Mouse (Mus musculus) gastrocnemius, adult 8-10 months (tissue): ENCODE results near the gene Zfp365. TPM values are rescaled to one million over a fixed set of nuclear protein-coding genes. Genes with fewer than 3 reads are reported as not detected.
A peak's percentile ranks its signal among the peaks of the same experiment; 100 is the strongest.

ENCODE experiments used
- DNase-seq, 2 experiments: peaks; one replicate each; pipeline ENCODE4 v3.0.0; 2022; ENCODE audit warnings: low spot score in 2 of 2
- total RNA-seq, 4 experiments: library from RNA; stranded (reverse); gene quantifications; 2 replicates each; pipeline ENCODE4 v1.2.4; 2022

Gene Zfp365
- total RNA-seq, 4 experiments from 2014 or later = 0.22 to 0.48 (median 0.27) TPM

GRCm38 (mm10) chr10:67903387-67903786, 9.1 kb downstream of the Zfp365 start:
- no peak for DNase-seq

- no peak for DNase-seq
Observed at GRCm38 (mm10) chr10:67901179-67901578, 11.3 kb downstream of the Zfp365 start.

DNA sequence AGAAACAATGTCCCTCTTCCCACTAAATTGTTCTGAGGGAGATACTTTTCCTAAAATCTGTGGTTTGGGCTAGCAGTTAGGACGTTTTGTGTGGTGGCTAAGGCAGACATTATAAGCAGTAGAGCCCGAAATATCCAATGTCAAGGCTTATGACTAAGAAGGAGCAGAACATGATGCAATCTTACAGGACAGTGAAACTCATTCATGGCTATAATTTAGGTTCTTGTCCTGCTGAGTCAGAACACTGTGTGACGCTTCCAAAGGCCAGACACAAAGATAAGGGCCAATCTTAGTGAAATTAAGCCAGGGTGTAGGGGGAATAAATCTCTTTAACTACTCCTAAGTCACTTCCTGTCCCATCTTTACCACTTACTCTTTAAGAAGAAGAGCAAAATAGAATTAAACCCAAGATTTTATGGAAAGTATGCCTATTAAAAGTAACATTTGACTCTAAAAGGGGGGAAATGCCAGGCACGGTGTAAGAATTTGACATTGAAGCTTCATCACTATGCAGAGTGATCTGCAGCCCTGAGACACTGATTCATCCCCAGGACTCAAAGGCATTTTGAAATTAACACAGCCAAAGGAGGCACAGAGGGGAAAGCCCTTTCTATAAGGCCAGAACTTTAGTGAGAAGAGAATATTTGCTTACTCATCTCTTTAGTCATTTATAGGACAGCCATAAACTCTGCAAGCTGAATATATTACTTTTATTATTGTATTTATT, 13.3 kb downstream of the Zfp365 start:
- no peak for DNase-seq

GRCm38 (mm10) chr10:67898355-67898935, 14.0 kb downstream of the Zfp365 start:
- no peak for DNase-seq

GRCm38 (mm10) chr10:67897281-67897680, 15.2 kb downstream of the Zfp365 start:
- DNase-seq = no peak

DNA sequence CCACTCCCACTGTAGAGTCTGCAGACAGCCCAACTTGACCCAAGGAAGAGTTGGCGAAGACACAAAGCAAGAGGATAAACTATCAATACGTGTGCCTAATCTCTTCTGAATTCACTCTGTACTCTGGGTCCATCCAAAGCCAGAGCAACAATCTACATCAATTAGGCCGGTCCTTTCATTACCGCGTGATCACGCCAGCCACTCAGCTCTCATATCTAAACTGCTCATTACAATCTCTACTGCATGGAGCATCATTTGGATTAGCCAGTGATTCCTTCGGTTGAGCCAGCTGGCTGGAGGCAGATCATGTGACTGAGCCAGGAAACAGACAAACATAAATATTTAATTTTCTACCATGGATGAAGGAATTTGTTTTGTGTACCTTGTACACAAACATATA, 17.8 kb downstream of the Zfp365 start:
- no peak for DNase-seq

DNA sequence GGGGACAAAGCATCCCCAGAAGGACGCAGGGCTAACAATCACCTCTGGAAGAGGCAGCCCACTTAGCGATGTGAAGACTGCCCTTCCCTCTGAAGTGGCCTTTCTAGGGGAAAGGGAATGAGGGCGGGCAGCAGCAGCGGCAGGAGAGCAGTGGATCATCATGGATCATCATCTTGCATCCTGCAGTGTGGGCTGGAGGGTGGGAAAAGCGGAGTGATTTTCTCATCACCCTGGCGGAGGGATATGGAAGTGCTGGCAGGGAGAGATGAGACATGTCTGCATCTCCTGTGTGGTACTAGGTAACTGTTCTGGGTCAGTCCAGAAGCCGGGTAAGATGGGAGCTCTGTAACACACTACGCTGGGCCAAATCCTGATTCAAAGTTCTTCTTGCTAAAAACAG, 18.4 kb downstream of the Zfp365 start:
- DNase-seq = no peak

- no peak for DNase-seq
Observed at GRCm38 (mm10) chr10:67893226-67893625, 19.2 kb downstream of the Zfp365 start.

DNA sequence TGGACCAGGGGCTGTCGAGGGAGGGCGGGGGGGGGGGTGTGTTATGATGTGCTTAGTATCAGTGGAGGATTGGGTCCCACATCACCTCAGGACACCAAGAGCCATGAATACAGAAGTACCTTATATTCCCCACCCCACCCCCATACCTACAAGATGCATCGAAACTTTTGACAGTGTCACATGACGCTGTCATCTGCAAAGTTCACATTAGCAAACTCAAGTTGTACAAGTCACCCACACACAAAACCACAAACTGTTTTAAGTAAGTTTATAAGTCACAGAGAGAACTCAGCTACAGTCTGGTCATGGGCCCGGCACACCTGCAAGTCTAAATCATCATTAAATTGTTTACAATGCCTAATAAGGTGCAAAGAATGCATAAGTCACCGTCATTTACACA, 21.3 kb downstream of the Zfp365 start:
- no peak for DNase-seq

- DNase-seq = no peak
Observed at GRCm38 (mm10) chr10:67887971-67888370, 24.5 kb downstream of the Zfp365 start.

- no peak for DNase-seq
Observed at GRCm38 (mm10) chr10:67880692-67881091, 31.8 kb downstream of the Zfp365 start.

DNA sequence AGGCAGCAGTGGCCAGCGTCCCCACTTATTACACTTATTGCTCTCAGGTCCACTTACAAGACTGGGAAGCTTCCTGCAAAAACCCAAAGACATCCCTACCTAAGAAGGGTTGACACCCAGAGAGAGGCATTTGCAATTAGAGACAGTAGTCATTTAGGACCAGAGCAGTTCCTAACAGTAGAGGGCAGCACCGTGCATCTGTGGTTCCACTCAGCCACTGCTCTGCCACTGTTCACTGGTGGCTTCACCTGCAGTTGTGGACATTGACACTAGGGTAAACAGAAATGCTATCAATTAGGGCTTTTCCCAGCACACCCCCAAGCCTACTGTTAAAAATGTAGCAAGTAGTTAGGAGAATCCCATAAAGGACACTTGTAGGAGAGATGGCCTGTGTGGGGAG, 40.7 kb downstream of the Zfp365 start:
- DNase-seq = peak; percentile 24 to 38

DNA sequence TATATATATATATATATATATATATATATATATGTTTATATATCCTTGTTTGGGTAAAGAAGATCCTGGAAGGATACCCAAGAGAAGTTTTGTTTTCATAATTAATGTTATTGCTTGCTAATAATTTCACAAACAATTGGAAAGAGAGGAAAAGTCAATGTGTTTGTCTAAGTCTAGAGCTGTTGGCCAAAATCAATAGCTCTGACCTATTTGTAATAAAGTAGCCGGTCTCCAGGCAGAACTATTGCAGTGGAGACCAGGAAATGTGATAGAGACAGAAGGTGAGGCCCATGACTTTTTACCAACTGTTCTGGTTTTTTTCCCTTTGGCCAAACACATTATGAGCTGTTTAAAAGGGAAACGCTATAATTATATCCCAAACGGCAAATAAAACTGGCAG, 44.2 kb downstream of the Zfp365 start:
- DNase-seq = no peak

DNA sequence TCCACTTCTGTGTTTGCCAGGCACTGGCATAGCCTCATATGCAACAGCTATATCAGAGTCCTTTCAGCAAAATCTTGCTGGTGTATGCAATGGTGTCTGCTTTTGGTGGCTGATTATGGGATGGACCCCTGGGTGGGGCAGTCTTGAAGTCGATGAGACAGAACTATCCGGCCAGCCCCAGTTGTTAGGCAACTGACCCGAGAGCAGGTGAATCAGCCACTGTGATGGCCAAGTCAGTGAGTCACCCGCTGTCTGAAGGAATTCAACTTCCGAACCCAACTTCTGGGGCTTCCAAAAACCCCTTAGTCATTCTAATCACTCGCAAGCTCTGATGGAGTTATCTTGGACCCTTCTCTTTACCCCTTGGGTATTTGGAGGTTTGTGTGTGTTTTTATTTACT, 46.6 kb downstream of the Zfp365 start:
- no peak for DNase-seq

DNA sequence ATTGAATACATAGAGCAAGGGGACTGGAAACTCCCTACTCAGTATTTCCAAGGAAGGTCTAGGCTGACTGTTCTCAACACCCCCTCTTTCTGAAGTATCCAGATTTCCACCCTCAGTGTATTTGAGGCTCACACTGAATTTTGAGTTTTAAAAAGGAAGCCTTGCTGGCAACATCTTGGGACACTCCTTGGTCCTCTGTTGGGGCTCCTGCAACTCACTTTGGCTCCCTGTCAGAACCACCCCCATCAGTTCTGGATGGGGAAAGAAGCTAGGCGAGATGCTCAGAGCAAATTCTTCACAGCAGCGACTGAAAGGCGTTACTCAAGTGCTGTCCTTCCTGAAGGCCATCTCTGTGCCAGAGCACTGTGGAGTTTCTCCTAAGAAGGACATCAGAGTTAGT, 47.4 kb downstream of the Zfp365 start:
- no peak for DNase-seq

DNA sequence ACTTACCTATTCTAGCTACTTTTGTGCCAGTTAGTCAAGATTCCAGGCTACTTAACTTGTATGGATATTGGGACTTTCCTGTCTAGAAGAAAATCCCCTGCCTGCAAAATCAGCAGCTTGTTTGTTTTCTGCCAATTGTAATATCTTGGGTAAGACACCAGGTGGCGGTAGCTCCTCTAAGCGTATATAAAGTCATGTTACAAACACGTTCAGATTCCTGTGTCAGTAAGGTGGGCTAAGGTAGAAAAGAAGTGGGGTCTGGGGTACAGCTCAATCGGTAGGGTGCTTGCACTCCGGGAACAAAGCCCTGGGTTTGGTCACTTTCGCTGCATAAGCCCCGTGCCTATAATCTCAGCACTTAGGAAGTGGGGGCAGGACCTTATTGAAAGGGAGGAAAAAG, 50.1 kb downstream of the Zfp365 start:
- no peak for DNase-seq

DNA sequence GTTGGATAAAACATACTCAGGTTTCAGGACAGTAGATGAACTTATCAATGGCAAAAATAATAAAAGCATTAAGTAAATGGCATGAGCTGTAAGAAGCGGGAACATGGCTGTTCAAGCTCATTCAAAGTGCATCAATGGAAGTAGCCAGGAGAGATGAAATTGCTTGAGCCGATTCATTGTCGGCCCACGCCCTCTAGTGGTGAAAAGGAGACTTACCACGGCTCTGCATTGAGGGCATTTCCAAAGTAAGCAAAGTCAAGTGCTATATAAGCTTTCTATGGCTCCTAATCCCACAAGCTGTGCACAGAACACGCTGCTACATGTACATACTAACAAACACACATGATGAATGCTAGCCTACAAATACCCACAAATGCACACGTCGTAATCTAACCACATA, 53.6 kb downstream of the Zfp365 start:
- DNase-seq = peak; percentile 58 to 60

DNA sequence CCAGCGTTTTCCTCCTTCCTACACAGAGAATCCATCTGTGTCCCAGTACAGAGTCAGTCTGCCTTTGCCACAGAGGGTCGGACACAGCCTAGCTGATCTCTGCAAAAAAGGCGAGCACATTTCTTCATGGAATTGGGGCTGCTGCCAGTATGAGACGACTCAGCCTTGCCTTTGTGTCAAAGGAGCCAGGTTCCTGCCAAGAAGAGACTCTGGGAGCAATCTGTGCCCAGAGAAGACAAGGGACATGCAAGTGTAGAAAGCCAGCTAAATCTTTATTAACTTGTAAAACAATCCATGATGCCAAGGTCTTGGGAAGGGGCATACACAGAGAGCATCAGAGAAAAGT, 54.9 kb downstream of the Zfp365 start:
- DNase-seq = no peak

DNA sequence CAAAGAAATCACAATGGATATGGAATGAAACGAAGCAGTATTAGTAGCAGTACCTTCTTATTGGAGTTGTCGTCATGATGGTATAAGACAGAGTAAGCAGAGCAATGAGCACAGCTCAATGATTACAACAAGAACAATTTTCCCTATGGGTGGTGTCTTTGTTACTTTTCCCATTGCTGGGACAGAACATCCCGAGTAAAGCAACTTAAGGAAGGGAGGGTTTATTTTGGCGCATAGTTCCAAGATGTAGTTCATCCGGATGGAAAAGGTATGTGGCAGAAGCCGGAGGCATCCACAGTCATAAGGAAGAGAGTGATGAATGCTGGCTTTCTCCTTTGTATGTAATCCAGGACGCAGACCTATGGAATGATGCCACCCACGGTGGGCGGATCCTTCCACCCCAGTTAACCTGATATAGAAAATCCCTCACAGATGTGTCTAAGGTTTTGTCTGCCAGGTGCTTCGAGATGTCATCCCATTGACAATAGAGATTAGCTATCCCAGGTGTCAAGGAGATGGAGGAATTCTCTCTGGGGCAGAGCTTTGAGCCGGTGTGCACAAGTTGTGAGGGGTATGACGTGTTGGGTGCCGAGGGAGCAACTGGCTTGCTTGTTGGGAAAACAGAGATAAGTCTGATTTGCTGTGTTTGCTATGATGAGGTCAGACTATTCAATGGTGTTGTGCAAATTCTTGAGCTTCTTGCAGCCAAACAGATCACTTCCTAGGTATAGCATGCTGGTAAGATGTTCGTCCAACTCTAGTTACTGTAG, 55.5 kb downstream of the Zfp365 start:
- DNase-seq = no peak

DNA sequence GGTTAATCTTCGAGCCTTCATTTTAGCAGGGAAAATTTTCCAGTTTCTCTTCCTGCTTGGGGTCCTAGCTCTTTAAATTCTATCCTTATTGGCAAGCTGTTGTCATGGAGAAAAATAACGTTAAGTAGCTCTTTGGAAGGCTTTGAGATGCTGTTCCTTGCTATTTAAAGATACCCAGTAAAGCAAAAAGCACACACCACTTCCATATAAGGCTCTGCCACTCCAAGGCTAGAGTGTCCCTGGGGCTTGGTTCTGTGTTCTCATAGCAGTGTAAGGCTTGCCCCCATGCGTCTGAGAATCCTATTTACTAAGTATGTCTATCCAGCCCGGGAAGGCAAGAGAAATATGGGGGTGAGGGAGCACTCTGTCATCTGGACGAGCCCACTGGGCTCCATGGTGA, 56.7 kb downstream of the Zfp365 start:
- no peak for DNase-seq

DNA sequence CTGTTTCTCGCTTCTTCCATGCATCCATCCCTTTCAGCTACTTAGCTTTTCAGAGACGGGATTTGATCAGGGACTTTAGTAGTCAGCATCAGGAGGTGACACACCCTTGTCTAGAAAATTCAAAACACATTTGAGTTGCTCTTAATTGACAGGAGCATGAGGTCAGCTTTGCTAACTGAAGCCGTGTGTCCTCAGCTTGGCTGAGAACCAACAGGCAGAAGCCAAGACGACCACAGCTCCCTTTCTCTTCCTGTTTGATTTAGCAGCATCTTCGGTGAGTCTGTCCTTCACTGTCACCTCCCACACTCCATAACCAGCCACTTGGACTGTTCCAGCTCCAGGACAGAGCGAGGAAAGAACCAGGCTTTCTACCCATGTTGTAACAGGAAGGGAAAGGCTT, 60.1 kb downstream of the Zfp365 start:
- no peak for DNase-seq

DNA sequence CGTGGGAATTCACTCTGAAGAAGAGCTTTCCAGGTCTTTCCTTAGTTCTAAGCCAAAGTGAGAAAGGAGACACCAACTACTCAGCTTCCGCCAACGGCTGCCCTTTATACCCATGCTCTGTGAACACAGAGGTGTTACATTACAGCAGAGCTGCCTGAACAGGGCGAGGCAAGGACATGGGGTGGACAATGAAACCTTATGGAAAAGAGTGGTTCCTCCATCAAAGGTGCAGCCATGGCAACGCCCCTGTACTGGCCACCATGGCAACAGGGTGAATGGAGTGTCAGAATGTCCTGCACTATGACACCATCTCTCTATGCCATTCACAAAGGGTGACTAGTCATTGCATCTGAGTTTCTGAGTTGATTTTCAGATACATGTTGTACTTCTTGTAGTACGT, 61.4 kb downstream of the Zfp365 start:
- DNase-seq = no peak
